Mouse (Mus musculus): ENCODE data around the gene Pcbp3. TPM values are rescaled to one million over a fixed set of nuclear protein-coding genes. Genes with fewer than 3 reads are reported as not detected.

The Pcbp3 gene
- polyA plus RNA-seq, 1 experiment from 2014 or later: 45.2 TPM

DNA sequence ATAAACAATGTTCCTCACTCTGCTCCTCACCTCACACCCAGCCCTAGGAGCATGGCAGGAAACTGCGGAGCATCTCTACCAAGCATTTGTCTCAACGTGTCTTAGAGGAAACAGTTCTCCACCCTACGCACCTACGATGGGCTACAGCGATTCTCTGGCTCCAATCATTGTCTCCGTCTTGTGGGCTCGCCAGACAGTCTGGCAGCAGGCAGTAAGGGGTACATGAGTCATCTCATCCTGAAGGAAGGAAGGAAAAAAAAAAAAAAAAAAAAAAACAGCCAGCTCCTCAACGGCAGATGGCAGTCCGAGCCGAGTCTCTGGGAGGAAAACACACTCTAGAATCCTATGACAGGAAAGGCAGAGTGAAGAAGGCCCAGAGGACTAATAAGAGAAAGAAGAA, 87.7 kb downstream of the Pcbp3 start:
- no peaks in the 10 kb centered on the region for H3K9me3 ChIP-seq (ENCODE audit: control insufficient read depth, low read length)
- H3K27ac ChIP-seq: no peak overlapping the region
- 66% methylated on average over 10 of the region's 10 CpGs for WGBS
- no peak for DNase-seq (ENCODE audit: low spot score)
- no peak overlapping the region for H3K4me3 ChIP-seq (replicated peaks; ENCODE audit: low read length)
- no peak overlapping the region for H3K4me2 ChIP-seq (replicated peaks)
- no peak for ATAC-seq (ENCODE audit: low FRiP score)
- no peaks in the 10 kb centered on the region for H3K36me3 ChIP-seq (replicated peaks; ENCODE audit: control insufficient read depth, insufficient read depth)
- no peaks in the 10 kb centered on the region for H3K4me1 ChIP-seq (replicated peaks; ENCODE audit: control insufficient read depth, insufficient read depth, low read length)
- no peaks in the 10 kb centered on the region for H3K27me3 ChIP-seq (ENCODE audit: control insufficient read depth, insufficient read depth, low read length)
- no peak overlapping the region for H3K9ac ChIP-seq

DNA sequence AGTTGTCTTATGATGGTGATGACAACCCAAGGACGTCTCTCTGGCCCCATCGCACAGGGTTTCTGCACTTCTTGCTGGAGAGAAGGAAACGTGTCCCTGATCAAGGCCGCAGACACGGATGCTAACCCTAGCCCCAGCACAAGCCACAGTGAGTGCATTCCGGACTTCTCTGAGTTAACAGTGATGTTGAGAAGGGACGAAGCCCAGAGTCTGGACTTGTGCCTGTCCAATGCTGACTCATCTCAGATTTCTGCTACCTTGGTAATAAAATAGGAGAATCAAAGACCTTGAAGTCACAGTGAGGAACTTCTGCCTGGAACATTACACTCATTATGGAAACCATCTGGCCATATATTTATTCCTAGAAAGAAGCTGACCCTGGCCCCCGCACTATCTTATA, 89.0 kb downstream of the Pcbp3 start:
- ATAC-seq (ENCODE audit: low FRiP score): no peak
- H3K4me2 ChIP-seq (replicated peaks): no peak overlapping the region
- WGBS: 95% methylated on average over 8 of the region's 8 CpGs
- H3K36me3 ChIP-seq (replicated peaks; ENCODE audit: control insufficient read depth, insufficient read depth): no peaks in the 10 kb centered on the region
- H3K9ac ChIP-seq: no peak overlapping the region
- H3K27ac ChIP-seq: no peak overlapping the region
- no peaks in the 10 kb centered on the region for H3K9me3 ChIP-seq (ENCODE audit: control insufficient read depth, low read length)
- no peak for DNase-seq (ENCODE audit: low spot score)
- H3K27me3 ChIP-seq (ENCODE audit: control insufficient read depth, insufficient read depth, low read length): no peaks in the 10 kb centered on the region
- no peaks in the 10 kb centered on the region for H3K4me1 ChIP-seq (replicated peaks; ENCODE audit: control insufficient read depth, insufficient read depth, low read length)
- H3K4me3 ChIP-seq (replicated peaks; ENCODE audit: low read length): no peak overlapping the region

DNA sequence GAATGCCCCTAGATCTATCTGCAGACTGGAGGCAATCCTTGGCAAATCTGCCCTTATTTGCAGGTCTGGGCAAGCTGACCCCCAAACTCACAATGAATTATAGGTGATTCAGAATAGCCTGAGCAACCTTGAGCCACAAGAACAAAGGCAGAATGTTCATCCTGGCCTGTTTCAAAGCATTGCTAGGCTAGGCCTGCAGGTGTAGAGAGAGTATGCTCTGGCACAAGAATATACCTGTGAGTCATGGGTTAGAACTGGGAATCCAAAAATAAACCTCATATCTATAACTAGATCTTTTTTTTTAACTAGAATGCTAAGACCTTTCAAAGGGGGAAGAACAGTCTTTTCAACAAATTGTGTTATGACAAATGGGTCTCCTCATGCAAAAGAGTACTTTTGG, 95.8 kb downstream of the Pcbp3 start:
- Histone ChIP-seq H3K9ac (no peak overlapping the region), H3K4me1 (replicated peaks; ENCODE audit: control insufficient read depth, insufficient read depth, low read length) (no peaks in the 10 kb centered on the region), H3K27ac (no peak overlapping the region), H3K9me3 (ENCODE audit: control insufficient read depth, low read length) (no peaks in the 10 kb centered on the region), H3K4me3 (replicated peaks; ENCODE audit: low read length) (no peak overlapping the region), H3K4me2 (replicated peaks) (no peak overlapping the region), H3K36me3 (replicated peaks; ENCODE audit: control insufficient read depth, insufficient read depth) (no peaks in the 10 kb centered on the region), H3K27me3 (ENCODE audit: control insufficient read depth, insufficient read depth, low read length) (no peaks in the 10 kb centered on the region)
- ATAC-seq (ENCODE audit: low FRiP score) (no peak), DNase-seq (ENCODE audit: low spot score) (no peak)

DNA sequence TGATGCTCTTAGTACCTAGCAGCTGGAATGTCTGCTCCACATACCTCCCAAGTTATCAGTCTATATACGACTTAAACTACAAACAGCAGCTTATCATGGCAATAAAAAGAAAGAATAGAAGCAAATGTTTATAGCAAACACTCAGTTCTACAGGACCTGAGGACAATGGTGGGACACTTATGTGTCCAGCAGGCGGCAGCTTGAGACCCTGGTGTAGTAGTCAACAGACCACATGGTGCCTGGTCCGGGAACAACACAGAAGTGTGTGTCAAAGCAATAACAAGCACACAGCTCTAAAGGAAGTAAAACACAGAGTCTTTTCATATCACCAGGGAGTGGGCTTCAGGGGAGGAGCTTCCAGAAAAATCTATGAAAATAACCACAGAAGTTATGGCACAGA, 100.7 kb downstream of the Pcbp3 start:
- H3K27me3 ChIP-seq (ENCODE audit: control insufficient read depth, insufficient read depth, low read length): no peaks in the 10 kb centered on the region
- no peak for ATAC-seq (ENCODE audit: low FRiP score)
- peaks cover 10% of the 10 kb centered on the region for H3K4me1 ChIP-seq (replicated peaks; ENCODE audit: control insufficient read depth, insufficient read depth, low read length)
- 79% methylated on average over 3 of the region's 3 CpGs for WGBS
- no peaks in the 10 kb centered on the region for H3K9me3 ChIP-seq (ENCODE audit: control insufficient read depth, low read length)
- no peak overlapping the region for H3K9ac ChIP-seq
- no peak overlapping the region for H3K4me3 ChIP-seq (replicated peaks; ENCODE audit: low read length)
- no peak overlapping the region for H3K27ac ChIP-seq
- no peaks in the 10 kb centered on the region for H3K36me3 ChIP-seq (replicated peaks; ENCODE audit: control insufficient read depth, insufficient read depth)
- no peak overlapping the region for H3K4me2 ChIP-seq (replicated peaks)
- no peak for DNase-seq (ENCODE audit: low spot score)

DNA sequence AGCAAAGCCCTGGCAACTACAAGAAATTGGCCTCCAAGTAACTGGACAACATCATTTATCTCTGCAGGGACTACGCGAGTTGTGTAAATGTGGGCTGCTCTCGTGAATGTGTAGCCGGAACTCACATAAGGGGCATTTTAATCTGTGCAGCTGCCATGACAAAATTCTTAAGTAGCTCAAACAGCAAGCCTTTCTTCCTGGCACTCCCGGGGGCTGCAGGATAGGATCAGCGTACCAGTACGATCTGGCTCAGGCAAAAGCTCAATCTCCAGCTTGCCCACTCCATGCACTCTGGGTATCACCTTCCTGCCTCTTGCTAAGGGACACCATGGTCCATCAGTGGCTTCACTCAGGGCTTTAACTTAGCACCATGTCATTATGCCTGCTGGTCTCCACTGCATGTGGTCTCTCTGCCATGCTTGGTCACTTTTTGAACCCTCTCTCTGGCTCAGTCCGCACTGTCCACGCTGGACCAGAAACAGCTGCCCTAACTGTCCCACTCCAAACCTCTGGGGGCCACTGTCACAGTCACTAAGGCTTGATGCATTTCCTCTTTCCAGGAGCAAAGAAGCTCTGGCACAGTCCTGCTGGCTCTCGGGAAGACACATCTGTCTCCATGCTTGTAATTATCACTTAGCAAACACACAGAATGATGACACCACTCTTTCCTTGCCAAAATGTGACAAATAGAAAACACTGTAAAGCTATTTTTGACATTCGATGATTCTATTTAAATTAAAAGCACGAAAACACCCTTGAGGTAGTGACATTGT, 102.1 kb downstream of the Pcbp3 start:
- Histone ChIP-seq H3K27ac (peak overlapping the region; percentile 53), H3K4me1 (replicated peaks; ENCODE audit: control insufficient read depth, insufficient read depth, low read length) (peaks cover 10% of the 10 kb centered on the region), H3K9me3 (ENCODE audit: control insufficient read depth, low read length) (no peaks in the 10 kb centered on the region), H3K36me3 (replicated peaks; ENCODE audit: control insufficient read depth, insufficient read depth) (no peaks in the 10 kb centered on the region), H3K9ac (0 out of 2 replicates have a peak overlapping the region, but pooled peaks have one; percentile 1), H3K4me2 (replicated peaks) (no peak overlapping the region), H3K27me3 (ENCODE audit: control insufficient read depth, insufficient read depth, low read length) (no peaks in the 10 kb centered on the region), H3K4me3 (replicated peaks; ENCODE audit: low read length) (no peak overlapping the region)
- DNase-seq (ENCODE audit: low spot score): no peak
- peak; percentile 40; the same call in 1 of the 2 replicates for ATAC-seq (ENCODE audit: low FRiP score)
- 50% methylated on average over 12 of the region's 12 CpGs for WGBS

DNA sequence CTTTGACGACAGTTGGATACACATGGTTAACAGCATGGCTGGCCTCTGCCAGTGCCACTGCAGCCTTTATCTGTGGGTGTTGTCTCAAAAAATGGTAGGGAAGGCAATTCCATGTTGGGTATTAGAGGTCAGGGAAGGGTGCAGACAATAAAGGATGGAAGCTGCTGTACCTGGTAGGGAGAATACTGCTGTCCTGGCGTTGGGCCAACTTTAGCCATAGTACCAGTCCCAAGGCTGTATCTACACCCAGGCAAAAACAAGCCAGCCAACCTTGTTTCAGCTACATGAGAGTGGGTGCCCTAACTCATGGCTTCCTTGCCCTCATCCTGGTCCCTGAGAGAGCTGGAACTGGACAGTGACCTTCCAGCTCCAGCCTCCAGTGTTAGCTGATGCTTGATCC, 103.8 kb downstream of the Pcbp3 start:
- no peaks in the 10 kb centered on the region for H3K9me3 ChIP-seq (ENCODE audit: control insufficient read depth, low read length)
- ATAC-seq (ENCODE audit: low FRiP score) (no peak), DNase-seq (ENCODE audit: low spot score) (no peak)
- H3K9ac ChIP-seq: no peak overlapping the region
- H3K36me3 ChIP-seq (replicated peaks; ENCODE audit: control insufficient read depth, insufficient read depth): no peaks in the 10 kb centered on the region
- peaks cover 10% of the 10 kb centered on the region for H3K4me1 ChIP-seq (replicated peaks; ENCODE audit: control insufficient read depth, insufficient read depth, low read length)
- no peaks in the 10 kb centered on the region for H3K27me3 ChIP-seq (ENCODE audit: control insufficient read depth, insufficient read depth, low read length)
- H3K4me3 ChIP-seq (replicated peaks; ENCODE audit: low read length): no peak overlapping the region
- no peak overlapping the region for H3K4me2 ChIP-seq (replicated peaks)
- no peak overlapping the region for H3K27ac ChIP-seq
- 75% methylated on average over 2 of the region's 2 CpGs for WGBS

DNA sequence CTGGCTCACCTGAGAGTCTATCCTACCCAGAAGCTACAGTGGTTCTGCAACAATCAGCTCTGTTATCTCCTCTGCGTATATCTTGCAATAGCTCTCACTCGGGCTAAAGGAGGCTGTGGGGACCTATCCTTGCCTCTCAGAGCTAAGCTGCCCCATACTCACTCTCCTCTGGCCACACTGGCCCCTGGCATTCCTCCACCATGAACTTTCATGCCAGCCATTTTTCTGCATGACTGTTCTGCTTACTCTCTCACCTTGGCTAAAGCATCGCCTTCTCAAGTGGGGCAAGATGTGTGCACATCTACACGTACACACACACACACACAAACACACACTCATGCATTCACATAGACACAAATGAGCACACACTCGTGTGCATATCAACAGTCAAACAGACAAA, 115.2 kb downstream of the Pcbp3 start:
- H3K9me3 ChIP-seq (ENCODE audit: control insufficient read depth, low read length): no peaks in the 10 kb centered on the region
- H3K27me3 ChIP-seq (ENCODE audit: control insufficient read depth, insufficient read depth, low read length): no peaks in the 10 kb centered on the region
- H3K9ac ChIP-seq: no peak overlapping the region
- no peak overlapping the region for H3K27ac ChIP-seq
- H3K4me3 ChIP-seq (replicated peaks; ENCODE audit: low read length): no peak overlapping the region
- DNase-seq (ENCODE audit: low spot score) (no peak), ATAC-seq (ENCODE audit: low FRiP score) (no peak)
- H3K4me2 ChIP-seq (replicated peaks): no peak overlapping the region
- WGBS: 97% methylated on average over 5 of the region's 5 CpGs
- H3K4me1 ChIP-seq (replicated peaks; ENCODE audit: control insufficient read depth, insufficient read depth, low read length): no peaks in the 10 kb centered on the region
- H3K36me3 ChIP-seq (replicated peaks; ENCODE audit: control insufficient read depth, insufficient read depth): no peaks in the 10 kb centered on the region

DNA sequence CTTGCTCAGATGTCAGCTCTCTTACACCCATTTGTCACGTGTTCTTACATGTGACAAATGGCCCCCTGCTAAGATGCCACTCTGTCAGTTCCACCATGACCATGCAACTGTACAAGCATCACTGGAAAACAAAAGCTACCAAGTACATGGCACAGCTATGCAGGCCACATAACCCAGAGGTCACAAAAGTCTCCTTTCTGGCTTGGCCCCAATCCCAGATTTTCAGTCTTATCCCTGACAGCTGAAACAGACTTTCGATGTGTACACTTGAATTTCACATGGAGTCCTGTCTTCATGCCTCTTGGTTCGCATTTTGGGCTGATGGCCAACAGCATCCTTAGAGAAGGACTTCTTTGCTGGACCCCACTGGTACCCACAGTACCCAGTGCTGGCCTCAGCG, 116.8 kb downstream of the Pcbp3 start:
- 75% methylated on average over 4 of the region's 4 CpGs for WGBS
- Histone ChIP-seq H3K9ac (no peak overlapping the region), H3K9me3 (ENCODE audit: control insufficient read depth, low read length) (no peaks in the 10 kb centered on the region), H3K4me2 (replicated peaks) (no peak overlapping the region), H3K36me3 (replicated peaks; ENCODE audit: control insufficient read depth, insufficient read depth) (no peaks in the 10 kb centered on the region), H3K27ac (no peak overlapping the region), H3K27me3 (ENCODE audit: control insufficient read depth, insufficient read depth, low read length) (no peaks in the 10 kb centered on the region), H3K4me1 (replicated peaks; ENCODE audit: control insufficient read depth, insufficient read depth, low read length) (no peaks in the 10 kb centered on the region), H3K4me3 (replicated peaks; ENCODE audit: low read length) (no peak overlapping the region)
- DNase-seq (ENCODE audit: low spot score) (no peak), ATAC-seq (ENCODE audit: low FRiP score) (no peak)

DNA sequence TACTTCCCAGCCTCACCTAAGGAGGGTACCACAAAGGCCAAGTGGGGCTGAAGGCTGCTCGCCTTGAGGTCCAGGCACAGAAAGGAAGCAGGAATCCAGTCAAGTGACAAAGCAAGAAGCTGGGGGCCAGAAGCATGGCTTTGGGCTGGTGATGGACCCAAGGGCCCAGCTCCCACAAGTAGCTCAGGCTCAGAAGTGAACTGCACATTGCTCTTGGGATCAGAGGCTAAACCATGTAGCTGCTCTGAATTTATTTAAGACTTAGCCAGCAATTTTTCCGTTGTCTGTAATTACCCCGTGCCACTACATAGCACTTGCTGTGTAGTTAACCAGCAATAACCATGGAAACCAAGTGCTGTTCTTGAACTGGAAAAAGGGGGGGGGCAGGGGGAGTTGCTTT, 117.3 kb downstream of the Pcbp3 start:
- Histone ChIP-seq H3K4me3 (replicated peaks; ENCODE audit: low read length) (no peak overlapping the region), H3K9ac (no peak overlapping the region), H3K4me1 (replicated peaks; ENCODE audit: control insufficient read depth, insufficient read depth, low read length) (no peaks in the 10 kb centered on the region), H3K9me3 (ENCODE audit: control insufficient read depth, low read length) (no peaks in the 10 kb centered on the region), H3K27me3 (ENCODE audit: control insufficient read depth, insufficient read depth, low read length) (no peaks in the 10 kb centered on the region), H3K27ac (no peak overlapping the region), H3K36me3 (replicated peaks; ENCODE audit: control insufficient read depth, insufficient read depth) (no peaks in the 10 kb centered on the region), H3K4me2 (replicated peaks) (no peak overlapping the region)
- WGBS: 78% methylated on average over 3 of the region's 3 CpGs
- no peak for DNase-seq (ENCODE audit: low spot score)
- ATAC-seq (ENCODE audit: low FRiP score): no peak

DNA sequence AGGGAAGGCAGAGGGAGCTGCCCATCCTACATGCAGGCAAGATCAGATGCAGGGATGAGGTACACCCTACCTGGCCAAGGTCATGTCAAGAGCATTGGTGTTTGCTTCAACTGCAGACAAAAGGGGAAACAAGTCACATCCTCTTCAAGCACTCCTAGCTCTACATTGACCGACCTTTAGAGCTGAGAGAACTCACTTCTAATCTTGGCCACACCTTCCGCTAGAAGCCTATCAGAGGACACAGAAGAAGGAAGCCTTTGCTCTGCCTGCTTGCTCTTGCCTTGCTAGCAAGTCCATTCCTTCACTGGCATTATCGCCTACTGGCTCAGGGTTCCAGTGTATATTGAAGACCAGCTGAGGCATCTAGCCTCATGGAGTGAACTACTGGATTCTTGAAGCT, 119.6 kb downstream of the Pcbp3 start:
- DNase-seq (ENCODE audit: low spot score) (no peak), ATAC-seq (ENCODE audit: low FRiP score) (no peak)
- Histone ChIP-seq H3K9me3 (ENCODE audit: control insufficient read depth, low read length) (no peaks in the 10 kb centered on the region), H3K27ac (no peak overlapping the region), H3K4me3 (replicated peaks; ENCODE audit: low read length) (no peak overlapping the region), H3K27me3 (ENCODE audit: control insufficient read depth, insufficient read depth, low read length) (no peaks in the 10 kb centered on the region), H3K36me3 (replicated peaks; ENCODE audit: control insufficient read depth, insufficient read depth) (no peaks in the 10 kb centered on the region), H3K4me2 (replicated peaks) (no peak overlapping the region), H3K9ac (no peak overlapping the region), H3K4me1 (replicated peaks; ENCODE audit: control insufficient read depth, insufficient read depth, low read length) (no peaks in the 10 kb centered on the region)
- 97% methylated on average over 3 of the region's 3 CpGs for WGBS
